Mouse (Mus musculus) olfactory bulb, adult 2 months (tissue): ENCODE results near the gene Spint2.

ENCODE experiments used
- CTCF ChIP-seq: fragments of 200-500 bp; IDR thresholded peaks from 2 replicates; pipeline ENCODE4 v1.5.1; 2012; ENCODE audit warnings: low read depth, mild to moderate bottlenecking, low read length, moderate library complexity; ENCODE audit not compliant: insufficient read depth
- POLR2A ChIP-seq: fragments of 200-500 bp; IDR thresholded peaks from 2 replicates; pipeline ENCODE4 v1.6.1; 2012; ENCODE audit warnings: mild to moderate bottlenecking, low read depth, low read length, moderate library complexity; ENCODE audit not compliant: insufficient read depth

DNA sequence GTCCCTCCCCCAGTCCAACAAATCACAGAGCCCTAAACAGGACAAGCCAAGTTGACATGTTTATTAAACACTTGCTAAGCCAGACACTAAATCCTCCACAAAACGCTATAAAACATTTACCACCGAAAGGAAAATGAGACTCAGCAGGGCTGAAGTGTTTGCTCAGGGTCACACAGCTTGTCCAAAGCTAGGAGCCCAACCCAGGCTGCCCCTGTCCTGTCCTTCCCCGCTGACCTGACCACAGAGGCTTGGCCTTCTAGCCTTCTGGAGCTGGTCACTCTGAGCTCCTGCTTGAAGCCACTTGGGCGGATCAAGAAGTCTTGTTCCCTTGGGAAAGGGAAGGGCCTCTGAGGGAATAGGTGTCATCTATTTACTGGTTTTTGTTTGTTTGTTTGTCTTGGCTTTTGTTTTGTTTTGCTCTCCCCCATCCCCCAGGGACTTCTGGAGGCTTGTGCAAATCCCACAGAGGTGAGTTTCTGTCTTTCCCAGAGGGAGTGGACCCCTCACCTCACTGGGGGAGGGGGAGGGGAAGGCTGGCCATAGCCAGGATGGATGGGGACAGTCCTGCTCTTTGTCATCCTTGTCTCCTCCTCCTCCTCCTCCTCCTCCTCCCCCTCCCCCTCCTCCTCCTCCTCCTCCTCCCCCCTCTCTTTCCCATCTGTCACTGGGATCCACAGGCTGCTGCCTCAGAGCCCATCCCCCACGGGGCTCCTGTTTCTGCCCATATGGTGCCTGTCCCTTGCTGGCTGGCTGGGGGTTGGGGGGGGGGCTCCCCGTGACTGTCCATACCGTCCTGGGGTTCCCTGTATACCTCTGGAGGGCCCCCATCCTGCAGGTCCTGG is 10.1 kb upstream of the Spint2 start:
- TF ChIP-seq POLR2A (no peak), CTCF (no peak)
